Mouse (Mus musculus) embryo, embryonic 11 days (tissue): ENCODE measurements at regions not wholly inside any gene's neighbourhood (a gene's known extent, or its start where the extent isn't known, plus 50 kb on each side); places are given as distances from the start of the nearest gene placed in this dataset.

Experiments
- DNase-seq: peaks from one replicate; pipeline ENCODE4 v3.0.0-alpha.2; 2015

GRCm38 (mm10) chr5:90164434-90164833, 59.4 kb downstream of the Cox18 start:
- DNase-seq, result no peak

- DNase-seq, result peak; percentile 12
These were observed 60.6 kb downstream of the Cox18 start for GRCm38 (mm10) chr5:90163033-90163859.

GRCm38 (mm10) chr5:90160281-90160680, 63.5 kb downstream of the Cox18 start:
- DNase-seq, result no peak

- DNase-seq, result no peak
These were observed 67.3 kb downstream of the Cox18 start for GRCm38 (mm10) chr5:90156522-90156921.

DNA sequence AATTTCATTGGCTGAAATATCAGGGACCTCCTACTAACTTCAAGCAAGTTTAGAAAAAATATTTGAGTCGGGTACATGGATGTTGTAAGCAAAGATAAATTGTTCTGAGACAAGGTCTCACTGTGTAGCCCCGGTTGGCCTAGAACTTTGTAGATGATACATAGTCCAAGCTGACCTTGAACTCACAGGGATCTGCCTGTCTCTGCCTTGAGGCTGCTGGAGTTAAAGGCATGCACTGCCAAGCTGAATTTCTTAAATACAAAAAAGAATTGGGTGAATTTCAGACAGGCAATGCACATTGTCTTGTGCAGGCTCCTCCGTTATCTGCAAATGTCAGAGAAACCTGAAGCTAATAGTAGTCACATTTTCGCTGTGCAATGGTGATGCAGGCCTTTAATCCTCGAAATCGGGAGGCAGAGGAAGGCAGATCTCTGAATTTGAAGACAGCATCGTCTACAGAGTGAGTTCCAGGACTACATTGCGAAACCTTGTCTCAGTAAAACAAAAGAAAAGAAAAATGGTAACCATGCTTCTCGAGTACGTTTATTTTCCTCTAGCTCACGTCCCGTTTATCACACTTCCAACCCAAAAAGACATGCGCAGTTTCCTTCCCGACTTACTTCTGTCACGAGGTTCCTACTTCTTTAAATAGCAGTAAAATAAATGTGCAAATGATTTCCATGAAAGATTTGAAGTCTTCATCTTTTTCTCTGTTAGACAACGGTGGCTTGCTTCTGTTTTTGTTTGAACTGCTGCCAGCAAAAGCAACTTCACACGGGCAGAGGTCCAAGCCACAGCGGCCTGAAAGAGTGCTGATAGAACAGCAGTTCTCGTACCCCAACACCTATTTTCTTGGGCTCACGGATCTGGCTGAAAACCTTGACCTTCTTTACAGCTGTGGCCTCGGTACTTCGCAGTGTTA, 73.9 kb downstream of the Cox18 start:
- no peak for DNase-seq

GRCm38 (mm10) chr5:90135971-90136370, 87.8 kb downstream of the Cox18 start:
- DNase-seq, result no peak

DNA sequence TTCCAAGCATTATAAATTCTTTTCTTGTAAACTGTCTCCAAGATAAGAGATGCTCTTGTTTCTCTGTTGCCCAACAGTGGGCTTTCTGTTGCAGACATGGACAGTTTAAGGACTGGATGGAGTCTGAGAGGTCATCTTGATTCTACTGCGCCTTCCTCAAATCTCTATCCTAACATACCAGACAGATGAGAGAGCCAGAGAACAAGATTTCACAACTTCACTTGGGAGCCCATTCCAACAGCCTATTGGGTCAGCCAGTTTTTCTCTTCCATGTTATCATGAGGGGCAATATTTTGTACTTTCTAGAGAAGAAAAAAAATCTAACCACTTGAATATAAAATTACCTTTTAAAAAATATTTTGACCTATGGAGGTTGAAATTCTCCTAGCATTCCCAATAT, 116.8 kb downstream of the Cox18 start:
- DNase-seq, result no peak

- DNase-seq, result no peak
These were observed 119.1 kb downstream of the Cox18 start for GRCm38 (mm10) chr5:90104672-90105071.

- no peak for DNase-seq
These were observed 135.3 kb downstream of the Cox18 start for GRCm38 (mm10) chr5:90088541-90088940.

- no peak for DNase-seq
These were observed 137.3 kb downstream of the Cox18 start for GRCm38 (mm10) chr5:90086491-90086890.

GRCm38 (mm10) chr5:90077025-90077536, 146.7 kb downstream of the Cox18 start:
- no peak for DNase-seq

- DNase-seq, result no peak
These were observed 148.0 kb downstream of the Cox18 start for GRCm38 (mm10) chr5:90075629-90076349.

- no peak for DNase-seq
These were observed 152.0 kb downstream of the Cox18 start for GRCm38 (mm10) chr5:90071806-90072205.

DNA sequence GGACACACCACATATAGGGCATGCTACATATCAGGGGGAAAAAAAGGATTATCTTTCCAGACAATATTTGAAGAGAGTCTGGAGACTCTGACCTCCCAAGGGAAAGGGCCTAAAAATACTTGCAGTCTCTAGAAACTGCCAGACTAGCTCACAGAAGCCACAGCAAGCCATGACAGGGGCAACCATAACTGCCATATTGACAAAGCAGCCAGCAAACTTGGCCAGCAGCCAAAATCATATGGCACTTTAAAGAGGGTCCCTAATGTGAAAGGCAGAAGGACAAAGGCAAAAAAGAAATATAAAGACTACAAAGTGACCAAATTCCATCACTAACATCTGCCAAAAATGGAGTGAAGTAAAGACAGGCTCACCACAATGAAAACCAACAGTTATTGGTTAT, 155.2 kb downstream of the Cox18 start:
- DNase-seq, result no peak

DNA sequence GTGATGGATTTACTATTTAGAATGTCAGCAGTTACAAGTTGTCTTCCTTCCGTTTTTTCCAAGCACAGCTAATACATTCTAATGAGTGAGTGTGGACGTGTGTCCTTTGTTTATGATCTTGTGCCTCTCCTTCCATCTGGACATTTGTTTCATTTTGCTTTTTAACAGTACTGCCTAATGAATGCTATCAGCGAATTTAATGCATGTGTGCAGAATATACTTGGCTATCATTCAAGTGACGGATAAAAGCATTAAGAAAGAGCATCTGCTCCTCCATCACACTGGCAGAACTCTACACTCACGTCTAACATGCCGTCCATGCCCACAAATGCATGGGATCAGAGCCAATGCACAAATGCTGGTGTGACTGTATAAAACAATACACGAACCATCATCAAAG, 156.0 kb downstream of the Cox18 start:
- DNase-seq, result no peak

DNA sequence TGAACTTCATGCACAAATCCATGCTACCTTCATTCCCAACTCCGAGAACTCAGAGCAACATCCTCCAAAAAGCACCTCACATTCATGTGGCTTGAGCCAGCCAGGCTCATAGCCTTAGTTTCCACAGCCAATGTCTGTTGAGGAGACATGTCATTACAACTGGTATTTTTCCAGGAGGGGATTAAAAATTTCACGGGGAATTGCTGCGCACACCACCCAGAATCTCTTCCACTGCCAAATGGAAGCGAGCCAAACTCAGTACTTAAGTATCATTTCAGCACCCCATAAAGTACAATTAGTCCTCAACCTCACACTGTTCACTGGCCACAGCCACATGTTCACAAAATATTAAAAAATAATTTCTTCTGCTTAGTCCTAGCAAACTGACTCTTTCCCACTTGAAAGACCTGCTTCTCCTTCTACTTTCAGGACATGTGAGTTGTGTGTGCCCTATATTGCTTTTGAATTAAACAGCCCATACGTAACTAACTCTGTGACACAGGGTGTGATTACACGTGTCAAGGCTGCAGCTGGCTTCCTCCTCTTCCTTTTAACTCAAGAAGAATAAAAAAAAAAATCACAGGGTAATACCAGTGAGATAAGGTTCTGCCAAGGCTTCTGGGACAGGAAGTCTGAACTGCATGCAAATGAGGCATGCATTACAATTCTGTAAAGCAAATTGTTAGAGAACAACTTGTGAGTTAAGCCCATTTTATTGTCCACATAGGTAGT, 157.8 kb downstream of the Cox18 start:
- DNase-seq, result no peak

- peak; percentile 44 for DNase-seq
These were observed 168.1 kb downstream of the Cox18 start for GRCm38 (mm10) chr5:90055686-90056085.

- DNase-seq, result no peak
These were observed 169.4 kb upstream of the Adamts3 start for GRCm38 (mm10) chr5:90052516-90052915.

DNA sequence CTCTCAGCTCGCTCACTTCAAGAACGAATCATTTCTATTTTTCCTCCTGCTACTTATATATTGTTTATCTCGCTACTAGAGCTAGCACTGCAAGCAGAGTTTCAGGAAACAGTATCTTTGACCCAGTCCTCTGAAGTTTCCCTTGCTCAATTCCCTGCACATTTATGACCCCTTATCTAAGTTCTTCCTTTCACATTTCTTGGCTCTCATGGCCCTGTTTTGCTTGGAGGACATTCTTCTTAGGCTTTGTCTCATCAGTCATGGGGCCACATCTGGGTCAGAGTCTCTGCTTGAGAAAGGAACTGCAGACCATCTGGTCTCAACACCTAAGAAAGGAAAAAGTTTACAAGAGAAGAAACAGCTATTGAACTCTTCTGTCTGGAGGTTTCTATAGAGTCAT, 166.7 kb upstream of the Adamts3 start:
- DNase-seq, result no peak

DNA sequence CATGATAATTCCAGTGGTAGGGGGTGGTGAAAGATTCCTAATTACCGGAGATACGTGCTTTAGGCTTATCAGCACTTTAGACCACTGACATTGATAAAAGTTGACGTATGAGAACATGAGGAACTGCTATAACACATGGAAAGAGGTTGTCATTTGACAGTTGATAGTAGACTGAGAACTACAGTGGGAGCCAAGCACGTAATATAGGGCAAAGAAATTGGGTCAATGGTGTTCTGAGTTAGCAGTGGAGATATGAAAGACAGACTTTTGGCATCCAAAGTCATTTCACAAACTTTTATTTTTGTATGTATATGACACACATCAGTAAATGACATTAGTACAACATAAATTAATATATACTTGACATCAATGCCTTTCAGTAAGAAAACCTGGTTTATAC, 159.6 kb upstream of the Adamts3 start:
- no peak for DNase-seq

GRCm38 (mm10) chr5:90033103-90033502, 150.0 kb upstream of the Adamts3 start:
- DNase-seq, result peak; percentile 14

- no peak for DNase-seq
These were observed 147.6 kb upstream of the Adamts3 start for GRCm38 (mm10) chr5:90030737-90031136.
